Mouse (Mus musculus) midbrain, embryonic 12.5 days (tissue): Measurements from ENCODE around the gene 9130213A22Rik. TPM values are rescaled to one million over a fixed set of nuclear protein-coding genes. Genes with fewer than 3 reads are reported as not detected.

Source experiments
- ATAC-seq: fragments of 200-750 bp; cut with Nextera tagmentation; 2 replicates; pipeline ENCODE4 v1.8.0; 2017; ENCODE audit warnings: low read depth, moderate TSS enrichment, moderate library complexity; ENCODE audit not compliant: low FRiP score
- H3K27ac ChIP-seq: fragments of 300-500 bp; sonication (generic); replicated peaks from 2 replicates; pipeline ENCODE4 v1.5.1; 2016; ENCODE audit warnings: mild to moderate bottlenecking
- H3K27me3 ChIP-seq: fragments of 300-500 bp; sonication (generic); 2 replicates; pipeline ENCODE4 v1.6.1; 2016; ENCODE audit warnings: mild to moderate bottlenecking
- H3K36me3 ChIP-seq: fragments of 300-500 bp; sonication (generic); 2 replicates; pipeline ENCODE4 v1.6.1; 2016
- H3K4me1 ChIP-seq: fragments of 300-500 bp; sonication (generic); 2 replicates; pipeline ENCODE4 v1.6.1; 2016
- H3K4me2 ChIP-seq: fragments of 300-500 bp; sonication (generic); replicated peaks from 2 replicates; pipeline ENCODE4 v1.6.1; 2016; ENCODE audit warnings: mild to moderate bottlenecking, moderate library complexity
- H3K4me3 ChIP-seq: fragments of 300-500 bp; sonication (generic); 2 replicates; pipeline ENCODE4 v1.5.1; 2016; ENCODE audit warnings: mild to moderate bottlenecking
- H3K9ac ChIP-seq: fragments of 300-500 bp; sonication (generic); replicated peaks from 2 replicates; pipeline ENCODE4 v1.6.1; 2016; ENCODE audit warnings: mild to moderate bottlenecking, moderate library complexity
- H3K9me3 ChIP-seq: fragments of 300-500 bp; sonication (generic); 2 replicates; pipeline ENCODE4 v1.6.1; 2016; ENCODE audit warnings: mild to moderate bottlenecking
- WGBS: fragments of 180-500 bp; shearing (Covaris S2); methylation state at CpG from one replicate; pipeline ENCODE4 v1.1.7; 2016; 5-methylcytosine and 5-hydroxymethylcytosine counted together
- polyA plus RNA-seq: library from polyadenylated mRNA; unstranded; fragments of >200 nt; fragmentation: Nextera tagmentation; extraction: Ambion mirVana; gene quantifications from 2 replicates; pipeline ENCODE4 v1.2.1, GENCODE M21; 2016

Gene 9130213A22Rik
- polyA plus RNA-seq, 1 experiment from 2014 or later = 0.29 TPM

DNA sequence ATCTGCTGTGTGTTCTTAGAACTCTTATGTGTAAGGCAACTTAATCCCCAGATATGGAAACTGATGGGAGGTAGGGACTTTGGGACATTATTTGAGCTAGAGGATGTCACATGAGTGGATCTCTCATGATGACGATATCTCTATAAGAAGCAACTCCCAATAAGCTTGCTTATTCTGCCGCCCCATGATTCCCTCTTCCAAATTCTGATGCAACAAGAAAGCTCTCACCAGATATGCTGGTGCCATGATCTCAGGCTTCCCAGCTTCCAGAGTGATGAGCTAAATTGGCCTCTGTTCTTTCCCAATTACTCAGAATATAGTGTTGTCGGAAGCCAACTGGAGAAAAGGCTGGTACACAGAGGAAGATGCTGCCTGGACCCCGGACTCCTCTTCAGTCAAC is 10.5 kb downstream of the 9130213A22Rik start:
- H3K4me2 ChIP-seq = peak overlapping the region; percentile 52; the same call in 1 of the 2 replicates

DNA sequence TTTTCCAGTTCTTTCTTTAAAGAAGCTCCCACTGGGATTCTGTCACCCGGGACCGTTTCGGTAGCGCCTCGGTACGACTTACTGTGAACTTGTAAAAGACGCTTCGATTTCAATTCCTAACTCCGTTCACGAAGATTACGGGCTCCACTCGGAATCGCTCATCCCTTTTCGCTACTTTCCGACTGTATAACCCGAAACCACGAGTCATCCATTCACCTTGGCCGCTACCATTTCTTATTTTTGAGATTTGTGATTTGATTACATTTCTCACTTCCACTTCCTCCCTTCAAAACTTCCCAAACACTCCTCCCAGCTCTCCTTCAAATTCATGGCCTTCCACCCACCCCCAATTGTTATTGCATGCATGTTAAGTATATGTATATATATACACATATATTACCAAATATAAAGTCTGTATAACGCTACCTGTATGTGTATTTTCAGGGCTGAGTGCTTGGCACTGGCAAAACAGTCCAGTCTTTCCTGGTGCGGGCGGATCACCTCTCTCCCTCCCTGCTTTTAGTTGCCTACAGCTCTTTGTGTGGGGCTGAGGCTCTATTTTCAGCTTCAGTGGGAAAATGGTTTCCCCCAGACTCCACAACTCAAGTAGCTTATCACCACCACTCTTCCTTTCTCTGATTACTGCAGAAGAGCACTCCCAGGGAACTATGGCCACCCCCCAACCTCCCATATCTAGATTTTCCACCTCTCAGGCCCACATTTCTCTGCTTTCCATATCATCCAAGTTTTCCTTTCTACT is 11.2 kb downstream of the 9130213A22Rik start:
- 6% methylated on average over 21 of the region's 21 CpGs for WGBS
- H3K9ac ChIP-seq = no peak overlapping the region; the same call in 1 of the 2 replicates

More for the DNA sequence above, 10.5 kb downstream of the 9130213A22Rik start:
- no peak overlapping the region for H3K9ac ChIP-seq
- no peaks in the 10 kb centered on the region for H3K9me3 ChIP-seq
- no peak for ATAC-seq
- H3K4me3 ChIP-seq = no peak overlapping the region
- WGBS = 68% methylated on average over 4 of the region's 4 CpGs
- H3K27ac ChIP-seq = no peak overlapping the region
- peaks cover 6% of the 10 kb centered on the region for H3K4me1 ChIP-seq
- H3K36me3 ChIP-seq = peaks cover 27% of the 10 kb centered on the region
- peaks cover 45% of the 10 kb centered on the region for H3K27me3 ChIP-seq

DNA sequence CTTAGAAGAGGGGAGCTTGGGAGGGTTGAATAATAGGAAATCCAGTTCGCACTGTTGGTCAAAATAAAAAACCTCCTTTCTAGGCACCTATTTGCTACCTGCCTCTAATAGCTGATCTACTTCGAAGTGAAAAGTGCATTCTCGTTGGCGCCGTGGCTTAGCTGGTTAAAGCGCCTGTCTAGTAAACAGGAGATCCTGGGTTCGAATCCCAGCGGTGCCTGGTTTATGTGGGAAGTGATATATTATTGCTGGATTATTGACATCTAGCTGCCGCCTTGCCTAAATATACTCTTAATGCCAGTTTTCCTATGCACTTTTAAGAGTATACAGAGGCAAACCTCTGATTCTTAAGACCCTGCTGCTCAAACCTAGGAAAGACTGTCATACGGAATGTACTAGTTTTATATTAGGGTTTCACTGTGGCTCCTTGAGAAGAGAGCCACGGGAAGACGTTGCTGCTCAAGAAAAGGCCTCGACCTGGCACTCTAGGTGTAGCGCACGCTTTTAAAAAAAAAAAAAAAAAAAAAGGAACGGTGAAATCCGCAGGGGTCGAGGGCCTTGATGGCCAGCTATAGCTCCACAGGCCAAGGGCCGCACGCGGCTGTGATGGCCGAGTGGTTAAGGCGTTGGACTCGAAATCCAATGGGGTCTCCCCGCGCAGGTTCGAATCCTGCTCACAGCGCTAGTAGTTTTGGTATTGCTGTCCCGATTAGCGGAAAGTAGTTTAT is 11.9 kb downstream of the 9130213A22Rik start:
- H3K27me3 ChIP-seq = peaks cover 36% of the 10 kb centered on the region
- peak overlapping the region; percentile 28; the same call in 1 of the 2 replicates for H3K9ac ChIP-seq
- H3K4me1 ChIP-seq = peaks cover 5% of the 10 kb centered on the region; the same call in 1 of the 2 replicates
- ATAC-seq = peak; percentile 38; the same call in 1 of the 2 replicates
- 1% methylated on average over 30 of the region's 30 CpGs for WGBS
- no peak overlapping the region for H3K27ac ChIP-seq
- H3K9me3 ChIP-seq = no peaks in the 10 kb centered on the region
- H3K36me3 ChIP-seq = peaks cover 41% of the 10 kb centered on the region
- H3K4me2 ChIP-seq = peak overlapping the region; percentile 52
- peak overlapping the region; percentile 52 for H3K4me3 ChIP-seq

More for the DNA sequence above, 11.2 kb downstream of the 9130213A22Rik start:
- Histone ChIP-seq H3K36me3 (peaks cover 34% of the 10 kb centered on the region), H3K9me3 (no peaks in the 10 kb centered on the region), H3K27ac (no peak overlapping the region), H3K4me2 (peak overlapping the region; percentile 52), H3K4me1 (peaks cover 5% of the 10 kb centered on the region; the same call in 1 of the 2 replicates), H3K27me3 (peaks cover 40% of the 10 kb centered on the region), H3K4me3 (peak overlapping the region; percentile 52)
- ATAC-seq = no peak

DNA sequence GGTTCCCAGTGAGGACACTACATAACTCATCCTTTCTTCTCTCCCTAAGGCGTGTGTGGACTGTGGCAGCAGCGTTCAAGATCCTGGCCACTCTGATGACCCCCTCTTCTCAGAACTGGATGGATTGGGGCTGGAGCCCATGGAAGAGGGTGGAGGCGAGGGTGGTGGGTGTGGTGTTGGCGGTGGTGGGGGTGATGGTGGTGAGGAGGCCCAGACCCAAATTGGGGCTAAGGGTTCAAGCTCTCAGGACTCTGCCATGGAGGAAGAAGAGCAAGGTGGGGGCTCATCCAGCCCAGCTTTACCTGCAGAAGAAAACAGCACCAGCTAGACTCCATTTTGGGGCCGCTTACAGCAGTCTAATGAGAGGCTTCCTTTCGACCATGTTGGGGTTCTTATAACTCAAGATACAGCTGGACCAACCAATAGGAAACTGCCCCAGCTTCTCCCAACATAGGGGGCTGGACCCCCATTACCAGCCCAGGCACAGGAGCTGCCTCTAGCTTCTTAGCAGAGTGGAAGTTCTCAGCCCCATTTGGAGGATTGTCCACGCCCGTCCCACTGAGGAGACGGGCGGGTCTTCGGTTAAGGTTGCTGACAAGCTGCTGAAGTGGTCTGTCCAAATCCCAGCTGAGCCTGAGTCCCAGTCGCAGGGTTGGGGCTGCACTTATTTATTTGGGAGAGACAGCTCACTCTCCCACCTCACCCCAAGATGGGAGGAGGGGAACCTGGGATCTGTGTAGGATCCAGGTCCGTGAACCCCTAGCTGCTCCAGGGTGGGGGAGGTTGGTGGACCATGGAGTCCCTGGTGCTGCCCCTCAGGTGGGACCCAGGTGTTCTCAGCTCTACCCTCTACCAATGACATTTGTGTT is 13.1 kb downstream of the 9130213A22Rik start:
- Histone ChIP-seq H3K27me3 (peaks cover 25% of the 10 kb centered on the region), H3K27ac (no peak overlapping the region), H3K9me3 (no peaks in the 10 kb centered on the region), H3K4me2 (no peak overlapping the region), H3K4me1 (peaks cover 5% of the 10 kb centered on the region; the same call in 1 of the 2 replicates), H3K9ac (no peak overlapping the region), H3K4me3 (0 out of 2 replicates have a peak overlapping the region, but pooled peaks have one; percentile 2), H3K36me3 (peaks cover 52% of the 10 kb centered on the region)
- 87% methylated on average over 13 of the region's 13 CpGs for WGBS
- ATAC-seq = no peak

DNA sequence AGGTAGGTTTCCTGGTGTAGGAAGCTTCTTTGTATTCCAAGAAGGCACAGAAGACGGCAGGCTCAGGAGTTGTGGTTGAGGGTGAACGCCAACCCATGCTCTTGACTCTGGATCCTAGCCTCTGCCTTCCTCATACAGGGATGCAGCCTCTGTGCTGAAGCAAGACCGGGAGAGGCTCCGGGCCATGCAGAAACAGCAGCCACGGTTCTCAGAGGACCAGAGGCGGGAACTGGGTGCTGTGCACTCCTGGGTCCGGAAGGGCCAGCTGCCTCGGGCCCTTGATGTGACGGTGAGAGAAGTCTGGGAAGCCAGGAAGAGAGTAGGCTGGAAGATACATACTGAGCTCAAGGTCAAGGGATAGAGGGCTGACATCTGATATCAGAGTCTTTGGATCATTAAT is 14.2 kb downstream of the 9130213A22Rik start:
- peaks cover 63% of the 10 kb centered on the region for H3K36me3 ChIP-seq
- no peak for ATAC-seq
- WGBS = 93% methylated on average over 9 of the region's 9 CpGs

GRCm38 (mm10) chr11:69107676-69108075 is 14.7 kb downstream of the 9130213A22Rik start:
- H3K36me3 ChIP-seq = peaks cover 68% of the 10 kb centered on the region

More for the DNA sequence above, 14.2 kb downstream of the 9130213A22Rik start:
- Histone ChIP-seq H3K27ac (no peak overlapping the region), H3K9me3 (no peaks in the 10 kb centered on the region), H3K27me3 (peaks cover 18% of the 10 kb centered on the region), H3K4me2 (no peak overlapping the region), H3K9ac (no peak overlapping the region), H3K4me3 (no peak overlapping the region), H3K4me1 (peaks cover 5% of the 10 kb centered on the region; the same call in 1 of the 2 replicates)

GRCm38 (mm10) chr11:69106842-69107241 is 15.5 kb downstream of the 9130213A22Rik start:
- no peak overlapping the region for H3K4me2 ChIP-seq
- H3K4me3 ChIP-seq = no peak overlapping the region
- H3K9ac ChIP-seq = no peak overlapping the region
- H3K27me3 ChIP-seq = peaks cover 6% of the 10 kb centered on the region; the same call in 1 of the 2 replicates
- peaks cover 76% of the 10 kb centered on the region for H3K36me3 ChIP-seq
- no peak for ATAC-seq
- no peak overlapping the region for H3K27ac ChIP-seq
- peaks cover 5% of the 10 kb centered on the region; the same call in 1 of the 2 replicates for H3K4me1 ChIP-seq
- 85% methylated on average over 11 of the region's 11 CpGs for WGBS
- no peaks in the 10 kb centered on the region for H3K9me3 ChIP-seq

More at GRCm38 (mm10) chr11:69107676-69108075, 14.7 kb downstream of the 9130213A22Rik start:
- Histone ChIP-seq H3K9ac (no peak overlapping the region), H3K27ac (no peak overlapping the region), H3K9me3 (no peaks in the 10 kb centered on the region), H3K4me1 (peaks cover 5% of the 10 kb centered on the region; the same call in 1 of the 2 replicates), H3K4me2 (no peak overlapping the region), H3K27me3 (peaks cover 15% of the 10 kb centered on the region), H3K4me3 (no peak overlapping the region)
- ATAC-seq = no peak
- WGBS = 93% methylated on average over 11 of the region's 11 CpGs

DNA sequence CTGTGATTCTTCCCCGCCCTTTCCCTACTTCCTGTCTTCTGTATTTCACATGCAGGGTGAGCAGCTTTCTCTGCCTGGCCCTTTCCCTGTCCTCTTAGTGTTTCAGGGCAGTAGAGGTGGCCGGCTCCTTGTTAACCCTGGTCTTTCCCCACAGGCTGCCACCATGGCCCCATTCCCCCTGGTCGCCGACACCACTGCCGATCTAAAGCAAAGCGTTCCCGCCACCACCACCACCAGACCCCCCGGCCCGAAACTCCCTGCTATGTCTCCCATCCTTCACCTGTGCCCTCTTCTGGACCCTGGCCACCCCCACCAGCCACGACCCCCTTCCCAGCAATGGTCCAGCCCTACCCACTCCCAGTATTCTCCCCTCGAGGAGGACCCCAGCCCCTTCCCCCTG is 16.1 kb downstream of the 9130213A22Rik start:
- no peak for ATAC-seq

GRCm38 (mm10) chr11:69105796-69106195 is 16.6 kb downstream of the 9130213A22Rik start:
- no peak overlapping the region for H3K27ac ChIP-seq
- no peak overlapping the region for H3K4me2 ChIP-seq
- no peaks in the 10 kb centered on the region for H3K9me3 ChIP-seq
- H3K4me1 ChIP-seq = 0 out of 2 replicates have a peak, but pooled peaks cover 2% of the 10 kb centered on the region
- H3K4me3 ChIP-seq = no peak overlapping the region
- H3K36me3 ChIP-seq = peaks cover 87% of the 10 kb centered on the region
- 81% methylated on average over 2 of the region's 2 CpGs for WGBS
- H3K27me3 ChIP-seq = no peaks in the 10 kb centered on the region
- H3K9ac ChIP-seq = no peak overlapping the region
- no peak for ATAC-seq

More for the DNA sequence above, 16.1 kb downstream of the 9130213A22Rik start:
- H3K4me2 ChIP-seq = no peak overlapping the region
- no peak overlapping the region for H3K9ac ChIP-seq
- H3K9me3 ChIP-seq = no peaks in the 10 kb centered on the region
- 89% methylated on average over 11 of the region's 11 CpGs for WGBS
- peaks cover under 1% of the 10 kb centered on the region; the same call in 1 of the 2 replicates for H3K4me1 ChIP-seq
- H3K27ac ChIP-seq = no peak overlapping the region
- no peak overlapping the region for H3K4me3 ChIP-seq
- H3K36me3 ChIP-seq = peaks cover 82% of the 10 kb centered on the region
- peaks cover under 1% of the 10 kb centered on the region; the same call in 1 of the 2 replicates for H3K27me3 ChIP-seq

- WGBS = 96% methylated on average over 6 of the region's 6 CpGs
- peaks cover 87% of the 10 kb centered on the region for H3K36me3 ChIP-seq
These were observed 17.2 kb downstream of the 9130213A22Rik start for GRCm38 (mm10) chr11:69105227-69105626.

GRCm38 (mm10) chr11:69104487-69104886 is 17.9 kb downstream of the 9130213A22Rik start:
- Histone ChIP-seq H3K9me3 (no peaks in the 10 kb centered on the region), H3K36me3 (peaks cover 86% of the 10 kb centered on the region), H3K4me1 (peaks cover 14% of the 10 kb centered on the region), H3K4me3 (no peak overlapping the region), H3K4me2 (no peak overlapping the region), H3K27ac (no peak overlapping the region), H3K27me3 (no peaks in the 10 kb centered on the region), H3K9ac (no peak overlapping the region)
- ATAC-seq = no peak
- WGBS = 89% methylated on average over 14 of the region's 14 CpGs

More at GRCm38 (mm10) chr11:69105227-69105626, 17.2 kb downstream of the 9130213A22Rik start:
- no peak overlapping the region for H3K27ac ChIP-seq
- no peaks in the 10 kb centered on the region for H3K9me3 ChIP-seq
- H3K4me2 ChIP-seq = no peak overlapping the region
- no peaks in the 10 kb centered on the region for H3K27me3 ChIP-seq
- ATAC-seq = no peak
- H3K9ac ChIP-seq = no peak overlapping the region
- H3K4me1 ChIP-seq = peaks cover 8% of the 10 kb centered on the region
- H3K4me3 ChIP-seq = no peak overlapping the region
